Mouse (Mus musculus) liver, embryonic 12.5 days (tissue): ENCODE data around the gene Ugt1a5. TPM values are rescaled to one million over a fixed set of nuclear protein-coding genes. Genes with fewer than 3 reads are reported as not detected.
A peak's percentile ranks its signal among the peaks of the same experiment; 100 is the strongest.
"Not testable (repeated sequence)": the region's sequence is repeated elsewhere in the genome, so short reads cannot be mapped to it uniquely, and the experiment has no call there.

Source experiments
- ATAC-seq: fragments of 200-750 bp; cut with Nextera tagmentation; 2 replicates; pipeline ENCODE4 v1.8.0; 2017; ENCODE audit warnings: moderate number of reproducible peaks, mild to moderate bottlenecking, moderate library complexity
- H3K27ac ChIP-seq: fragments of 300-500 bp; sonication (generic); 2 replicates; pipeline ENCODE4 v1.5.1; 2016; ENCODE audit warnings: mild to moderate bottlenecking
- H3K27me3 ChIP-seq: fragments of 300-500 bp; sonication (generic); replicated peaks from 2 replicates; pipeline ENCODE4 v1.6.1; 2016; ENCODE audit warnings: mild to moderate bottlenecking, moderate library complexity
- H3K36me3 ChIP-seq: fragments of 300-500 bp; sonication (generic); 2 replicates; pipeline ENCODE4 v1.6.1; 2016; ENCODE audit warnings: mild to moderate bottlenecking, moderate library complexity
- H3K4me1 ChIP-seq: fragments of 300-500 bp; sonication (generic); 2 replicates; pipeline ENCODE4 v1.6.1; 2016
- H3K4me2 ChIP-seq: fragments of 300-500 bp; sonication (generic); 2 replicates; pipeline ENCODE4 v1.6.1; 2016; ENCODE audit warnings: mild to moderate bottlenecking, moderate library complexity
- H3K4me3 ChIP-seq: fragments of 300-500 bp; sonication (generic); 2 replicates; pipeline ENCODE4 v1.5.1; 2016; ENCODE audit warnings: mild to moderate bottlenecking, moderate library complexity
- H3K9ac ChIP-seq: fragments of 300-500 bp; sonication (generic); 2 replicates; pipeline ENCODE4 v1.6.1; 2016; ENCODE audit warnings: mild to moderate bottlenecking, moderate library complexity
- H3K9me3 ChIP-seq: fragments of 300-500 bp; sonication (generic); replicated peaks from 2 replicates; pipeline ENCODE4 v1.6.1; 2016; ENCODE audit warnings: mild to moderate bottlenecking, moderate library complexity
- WGBS: fragments of 180-500 bp; shearing (Covaris S2); methylation state at CpG from one replicate; pipeline ENCODE4 v1.1.7; 2016; ENCODE audit not compliant: insufficient replicate concordance; 5-methylcytosine and 5-hydroxymethylcytosine counted together
- polyA plus RNA-seq: library from polyadenylated mRNA; unstranded; fragments of >200 nt; fragmentation: Nextera tagmentation; extraction: Ambion mirVana; gene quantifications from 2 replicates; pipeline ENCODE4 v1.2.1, GENCODE M21; 2016

Ugt1a5 gene
- polyA plus RNA-seq, result not detected in 2 replicates

- Histone ChIP-seq H3K4me3 (no peak within 1 kb of the TSS), H3K27ac (no peak within 1 kb of the TSS), H3K9me3 (0 out of 2 replicates have a peak, but pooled peaks cover under 1% of the 10 kb centered on the region), H3K4me2 (no peak within 1 kb of the TSS), H3K36me3 (no peaks in the 10 kb centered on the region), H3K4me1 (no peaks in the 10 kb centered on the region), H3K27me3 (no peaks in the 10 kb centered on the region), H3K9ac (no peak within 1 kb of the TSS)
- no peak for ATAC-seq
- 68% methylated on average over 5 of the region's 5 CpGs for WGBS
These were observed at the start of gene Ugt1a5 for GRCm38 (mm10) chr1:88165711-88166110. Ugt1a5 (plus strand) TSS chr1:88166012.

- H3K27me3 ChIP-seq, H3K9ac ChIP-seq, H3K36me3 ChIP-seq, H3K9me3 ChIP-seq, H3K4me1 ChIP-seq, H3K4me3 ChIP-seq, H3K27ac ChIP-seq, H3K4me2 ChIP-seq: not testable (repeated sequence)
- WGBS, result 6% methylated on average over 4 of the region's 4 CpGs
- ATAC-seq, result 0 out of 2 replicates have a peak, but pooled peaks have one; percentile 37
These were observed 45.3 kb upstream of the Ugt1a5 start for GRCm38 (mm10) chr1:88120550-88120949.

GRCm38 (mm10) chr1:88121521-88121920 lies 44.3 kb upstream of the Ugt1a5 start:
- not testable (repeated sequence) for H3K4me2 ChIP-seq, H3K27me3 ChIP-seq, H3K4me3 ChIP-seq, H3K9me3 ChIP-seq, H3K27ac ChIP-seq, H3K9ac ChIP-seq, ATAC-seq, H3K36me3 ChIP-seq, H3K4me1 ChIP-seq
- WGBS, result no CpG with 5 or more reads among the region's 1 CpGs

- not testable (repeated sequence) for H3K9ac ChIP-seq, H3K9me3 ChIP-seq, H3K4me3 ChIP-seq, ATAC-seq, H3K27me3 ChIP-seq, H3K4me2 ChIP-seq, H3K36me3 ChIP-seq, H3K27ac ChIP-seq, H3K4me1 ChIP-seq
- 60% methylated on average over 4 of the region's 4 CpGs for WGBS
These were observed 39.9 kb upstream of the Ugt1a5 start for GRCm38 (mm10) chr1:88125827-88126360.

- ATAC-seq, H3K4me2 ChIP-seq, H3K36me3 ChIP-seq, H3K27me3 ChIP-seq, H3K4me1 ChIP-seq, H3K9ac ChIP-seq, H3K4me3 ChIP-seq, H3K27ac ChIP-seq, H3K9me3 ChIP-seq: not testable (repeated sequence)
- WGBS, result 64% methylated on average over 2 of the region's 2 CpGs
These were observed 36.7 kb upstream of the Ugt1a5 start for GRCm38 (mm10) chr1:88129091-88129490.

- H3K27ac ChIP-seq, result not testable (repeated sequence)
- 74% methylated on average over 1 of the region's 1 CpGs for WGBS
These were observed 35.6 kb upstream of the Ugt1a5 start for GRCm38 (mm10) chr1:88130223-88130622.

GRCm38 (mm10) chr1:88133908-88134456 lies 31.8 kb upstream of the Ugt1a5 start:
- Histone ChIP-seq H3K27ac (no peak overlapping the region), H3K9ac (no peak overlapping the region), H3K36me3 (no peaks in the 10 kb centered on the region), H3K4me2 (no peak overlapping the region), H3K9me3 (no peaks in the 10 kb centered on the region), H3K27me3 (0 out of 2 replicates have a peak, but pooled peaks cover 5% of the 10 kb centered on the region), H3K4me1 (no peaks in the 10 kb centered on the region), H3K4me3 (no peak overlapping the region)
- ATAC-seq, result no peak
- WGBS, result 33% methylated on average over 3 of the region's 3 CpGs

More at GRCm38 (mm10) chr1:88130223-88130622, 35.6 kb upstream of the Ugt1a5 start:
- not testable (repeated sequence) for H3K36me3 ChIP-seq, H3K4me3 ChIP-seq, H3K4me1 ChIP-seq, H3K27me3 ChIP-seq, H3K9me3 ChIP-seq, H3K9ac ChIP-seq, ATAC-seq, H3K4me2 ChIP-seq

GRCm38 (mm10) chr1:88134457-88135011 lies 31.3 kb upstream of the Ugt1a5 start, which contains the start of gene Ugt1a6a:
Ugt1a6a (plus strand) TSS chr1:88134809.
- 27% methylated on average over 5 of the region's 5 CpGs for WGBS
- not testable (repeated sequence) for H3K4me1 ChIP-seq, H3K9me3 ChIP-seq, ATAC-seq, H3K27me3 ChIP-seq, H3K9ac ChIP-seq, H3K4me3 ChIP-seq, H3K36me3 ChIP-seq, H3K4me2 ChIP-seq, H3K27ac ChIP-seq

- ATAC-seq, H3K9me3 ChIP-seq, H3K27me3 ChIP-seq, H3K4me2 ChIP-seq, H3K36me3 ChIP-seq, H3K9ac ChIP-seq, H3K27ac ChIP-seq, H3K4me3 ChIP-seq, H3K4me1 ChIP-seq: not testable (repeated sequence)
- WGBS, result 64% methylated on average over 5 of the region's 6 CpGs
These were observed 30.4 kb upstream of the Ugt1a5 start for GRCm38 (mm10) chr1:88135229-88135904.

GRCm38 (mm10) chr1:88136646-88137045 lies 29.2 kb upstream of the Ugt1a5 start:
- 67% methylated on average over 2 of the region's 2 CpGs for WGBS
- Histone ChIP-seq H3K9ac (no peak overlapping the region), H3K27me3 (0 out of 2 replicates have a peak, but pooled peaks cover 5% of the 10 kb centered on the region), H3K4me1 (peaks cover 6% of the 10 kb centered on the region; the same call in 1 of the 2 replicates), H3K36me3 (no peaks in the 10 kb centered on the region), H3K4me2 (no peak overlapping the region), H3K4me3 (no peak overlapping the region), H3K9me3 (no peaks in the 10 kb centered on the region), H3K27ac (no peak overlapping the region)
- no peak for ATAC-seq

- Histone ChIP-seq H3K9ac (no peak overlapping the region), H3K4me3 (no peak overlapping the region), H3K9me3 (no peaks in the 10 kb centered on the region), H3K4me1 (peaks cover 6% of the 10 kb centered on the region; the same call in 1 of the 2 replicates), H3K36me3 (no peaks in the 10 kb centered on the region), H3K27me3 (0 out of 2 replicates have a peak, but pooled peaks cover 5% of the 10 kb centered on the region), H3K27ac (no peak overlapping the region), H3K4me2 (no peak overlapping the region)
- 66% methylated on average over 3 of the region's 3 CpGs for WGBS
- ATAC-seq, result no peak
These were observed 28.5 kb upstream of the Ugt1a5 start for GRCm38 (mm10) chr1:88137264-88137663.

- H3K4me1 ChIP-seq, result peaks cover 6% of the 10 kb centered on the region; the same call in 1 of the 2 replicates
- 90% methylated on average over 1 of the region's 1 CpGs for WGBS
- no peak for ATAC-seq
These were observed 27.7 kb upstream of the Ugt1a5 start for GRCm38 (mm10) chr1:88138145-88138544.

More at GRCm38 (mm10) chr1:88138145-88138544, 27.7 kb upstream of the Ugt1a5 start:
- H3K9ac ChIP-seq, result no peak overlapping the region
- H3K4me3 ChIP-seq, result no peak overlapping the region
- H3K9me3 ChIP-seq, result no peaks in the 10 kb centered on the region
- H3K36me3 ChIP-seq, result no peaks in the 10 kb centered on the region
- H3K4me2 ChIP-seq, result no peak overlapping the region
- no peak overlapping the region for H3K27ac ChIP-seq
- 0 out of 2 replicates have a peak, but pooled peaks cover 5% of the 10 kb centered on the region for H3K27me3 ChIP-seq
